Comparison of ENCODE assay signal across 22 mouse cellular contexts in the genomic region with DNA sequence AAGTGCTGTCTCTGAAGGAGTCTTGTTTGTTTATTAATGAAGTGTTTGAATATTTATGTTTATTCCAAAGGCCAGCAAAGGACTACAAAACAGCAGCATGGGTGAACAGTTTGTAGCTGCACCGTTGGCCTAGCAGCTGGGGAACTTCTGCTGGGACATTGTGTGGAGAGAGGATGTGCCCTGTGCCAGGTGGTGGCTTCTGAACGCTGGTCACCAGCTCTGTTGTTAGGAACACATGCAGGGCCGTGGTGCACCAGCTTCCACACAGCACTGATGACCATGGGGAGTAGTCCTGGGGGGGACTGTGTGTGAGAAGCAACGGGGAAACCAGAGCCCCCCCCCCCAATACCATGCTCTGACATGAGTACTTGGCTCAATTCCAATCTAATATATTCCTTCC.
DNase-seq lines count a peak whose midpoint lies in the region; ATAC-seq and TF ChIP-seq lines count a peak whose summit lies in the region.
"Had no signal": no experiment of that assay in that cellular context is flagged by ENCODE, and none has a peak within 500 bp of the region (broad histone marks: within the 10 kb centered on the region; RNA-seq: fewer than 3 reads in every experiment).

No protein-coding gene starts in this region.

- H3K36me3 ChIP-seq in kidney, embryonic 15.5 days: no peaks in the 10 kb centered on the region; the same call in 1 of the 2 replicates
- no peaks in the 10 kb centered on the region for H3K36me3 ChIP-seq in lung, embryonic 14.5 days (ENCODE audit: insufficient read depth)
- H3K36me3 ChIP-seq in lung, postnatal 0 days (ENCODE audit: insufficient read depth, low read length): no peaks in the 10 kb centered on the region
- H3K36me3 ChIP-seq: embryonic facial prominence, embryonic 15.5 days; forebrain, embryonic 12.5 days had no signal

- H3K27ac ChIP-seq in kidney, embryonic 15.5 days: peak overlapping the region; percentile 22; the same call in 1 of the 2 replicates
- no peak overlapping the region for H3K27ac ChIP-seq in lung, embryonic 14.5 days (ENCODE audit: low read depth)
- H3K27ac ChIP-seq in lung, postnatal 0 days (ENCODE audit: low read length): no peak overlapping the region
- H3K27ac ChIP-seq: embryonic facial prominence, embryonic 13.5 days; embryonic facial prominence, embryonic 15.5 days; forebrain, embryonic 10.5 days; forebrain, embryonic 12.5 days had no signal

- TF ChIP-seq EP300 in lung, postnatal 0 days (IDR thresholded peaks at IDR 0.05): no peak

- no peaks in the 10 kb centered on the region for H3K27me3 ChIP-seq in kidney, embryonic 15.5 days
- no peaks in the 10 kb centered on the region for H3K27me3 ChIP-seq in lung, embryonic 14.5 days (ENCODE audit: insufficient read depth, low read length)
- no peaks in the 10 kb centered on the region for H3K27me3 ChIP-seq in lung, postnatal 0 days (replicated peaks; ENCODE audit: insufficient read depth, low read length)
- H3K27me3 ChIP-seq: embryonic facial prominence, embryonic 13.5 days; embryonic facial prominence, embryonic 15.5 days; forebrain, embryonic 12.5 days had no signal

- H3K4me3 ChIP-seq in kidney, embryonic 15.5 days (replicated peaks): no peak overlapping the region
- no peak overlapping the region for H3K4me3 ChIP-seq in lung, embryonic 14.5 days (ENCODE audit: low read depth, low read length)
- no peak overlapping the region for H3K4me3 ChIP-seq in lung, postnatal 0 days (ENCODE audit: low read depth, low read length)
- H3K4me3 ChIP-seq: embryonic facial prominence, embryonic 13.5 days; embryonic facial prominence, embryonic 15.5 days; erythroblast, embryonic 14.5 days; forebrain, embryonic 10.5 days; forebrain, embryonic 12.5 days had no signal

- TF ChIP-seq CTCF in lung, embryonic 14.5 days (IDR thresholded peaks at IDR 0.05; ENCODE audit: low read depth): no peak
- no peak for TF ChIP-seq CTCF in lung, postnatal 0 days (IDR thresholded peaks at IDR 0.05)

- ATAC-seq in kidney, embryonic 15.5 days (replicated peaks; ENCODE audit: low FRiP score): peak; percentile 47; the same call in 1 of the 2 replicates
- ATAC-seq in lung, embryonic 14.5 days (ENCODE audit: insufficient read depth): peak; percentile 51; the same call in 1 of the 2 replicates
- ATAC-seq in lung, postnatal 0 days: no peak
- ATAC-seq: forebrain, embryonic 14.5 days had no signal

- no peaks in the 10 kb centered on the region for H3K9me3 ChIP-seq in kidney, embryonic 15.5 days (replicated peaks)
- no peaks in the 10 kb centered on the region for H3K9me3 ChIP-seq in lung, embryonic 14.5 days (ENCODE audit: low read depth, low read length)
- H3K9me3 ChIP-seq in lung, postnatal 0 days (ENCODE audit: low read length): no peaks in the 10 kb centered on the region
- H3K9me3 ChIP-seq: embryonic facial prominence, embryonic 13.5 days; embryonic facial prominence, embryonic 15.5 days; forebrain, embryonic 12.5 days had no signal

- H3K9ac ChIP-seq in kidney, embryonic 15.5 days: no peak overlapping the region
- no peak overlapping the region for H3K9ac ChIP-seq in lung, embryonic 14.5 days
- no peak overlapping the region for H3K9ac ChIP-seq in lung, postnatal 0 days (replicated peaks; ENCODE audit: low read depth)
- H3K9ac ChIP-seq: embryonic facial prominence, embryonic 13.5 days; embryonic facial prominence, embryonic 15.5 days; forebrain, embryonic 12.5 days had no signal

- DNase-seq in kidney, adult 8-10 months: no peak
- DNase-seq in lung, embryonic 14.5 days: peak; percentile 13
- DNase-seq in lung, postnatal 0 days (ENCODE audit: low spot score): no peak
- peak; percentile 34 for DNase-seq in testis, postnatal 10 days (ENCODE audit: low spot score)
- no peak for DNase-seq in testis, postnatal 14 days (ENCODE audit: low spot score)
- DNase-seq: adrenal gland, adult 2 months; adrenal gland, postnatal 10 days; adrenal gland, postnatal 25 days; cerebellum, adult 11 months; cerebellum, adult 18-20 months; cerebellum, adult 8-10 months; cerebellum, adult 9-11 months; cerebellum, postnatal 14 days; cerebellum, postnatal 36 days; embryo, embryonic 11 days had no signal

- H3K4me2 ChIP-seq in kidney, embryonic 15.5 days: no peak overlapping the region
- H3K4me2 ChIP-seq in lung, embryonic 14.5 days: no peak overlapping the region
- no peak overlapping the region for H3K4me2 ChIP-seq in lung, postnatal 0 days (replicated peaks; ENCODE audit: low read depth, low read length)
- H3K4me2 ChIP-seq: embryonic facial prominence, embryonic 13.5 days; embryonic facial prominence, embryonic 15.5 days; forebrain, embryonic 12.5 days had no signal

- WGBS in kidney, embryonic 15.5 days: 70% methylated on average over 4 of the region's 4 CpGs
- WGBS in lung, embryonic 14.5 days: 56% methylated on average over 4 of the region's 4 CpGs
- 61% methylated on average over 4 of the region's 4 CpGs for WGBS in lung, postnatal 0 days

- peaks cover 13% of the 10 kb centered on the region; the same call in 1 of the 2 replicates for H3K4me1 ChIP-seq in kidney, embryonic 15.5 days
- H3K4me1 ChIP-seq in lung, embryonic 14.5 days (ENCODE audit: insufficient read depth): no peaks in the 10 kb centered on the region
- no peaks in the 10 kb centered on the region for H3K4me1 ChIP-seq in lung, postnatal 0 days (ENCODE audit: insufficient read depth, low read depth, low read length)

Comparison
In these comparisons a context has a peak if more than half of its experiments do, and no peak if none do; other contexts are left out.
1. DNase-seq: peak in lung, embryonic 14.5 days (single experiment) and testis, postnatal 10 days (single experiment); none in kidney, adult 8-10 months (0 of 2), lung, postnatal 0 days (single experiment) and testis, postnatal 14 days (single experiment).